Mouse (Mus musculus) lung, postnatal 4 days (tissue): ENCODE data around the gene Cib3.
A peak's percentile ranks its signal among the peaks of the same experiment; 100 is the strongest.

ENCODE experiments used
- DNase-seq, 2 experiments: peaks; one replicate each; pipeline ENCODE4 v3.0.0; 2021

Gene Cib3

GRCm38 (mm10) chr8:72210222-72210621 is 2.4 kb downstream of the Cib3 start:
- no peak for DNase-seq

DNA sequence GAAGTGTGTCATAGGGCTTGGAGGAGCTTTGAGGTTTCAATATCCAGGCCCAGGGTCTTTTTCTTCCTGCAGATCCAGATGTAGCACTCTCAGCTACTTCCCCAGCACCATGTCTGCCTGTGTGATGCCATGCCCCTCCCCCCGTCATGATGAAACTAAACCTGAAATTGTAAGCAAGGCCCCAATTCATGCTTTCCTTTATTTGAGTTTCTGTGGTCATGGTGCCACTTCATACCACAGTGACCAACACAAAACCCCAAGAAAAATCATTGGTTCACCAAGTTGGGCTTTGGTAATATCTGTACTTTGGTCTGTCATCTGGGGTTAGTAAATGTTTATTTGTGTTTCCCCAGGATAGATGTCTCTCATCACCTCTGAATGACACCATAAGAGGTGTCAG is 4.1 kb downstream of the Cib3 start:
- no peak for DNase-seq

GRCm38 (mm10) chr8:72197997-72198396 is 14.6 kb downstream of the Cib3 start:
- DNase-seq, result no peak

GRCm38 (mm10) chr8:72192065-72192464 is 20.6 kb downstream of the Cib3 start:
- no peak for DNase-seq

DNA sequence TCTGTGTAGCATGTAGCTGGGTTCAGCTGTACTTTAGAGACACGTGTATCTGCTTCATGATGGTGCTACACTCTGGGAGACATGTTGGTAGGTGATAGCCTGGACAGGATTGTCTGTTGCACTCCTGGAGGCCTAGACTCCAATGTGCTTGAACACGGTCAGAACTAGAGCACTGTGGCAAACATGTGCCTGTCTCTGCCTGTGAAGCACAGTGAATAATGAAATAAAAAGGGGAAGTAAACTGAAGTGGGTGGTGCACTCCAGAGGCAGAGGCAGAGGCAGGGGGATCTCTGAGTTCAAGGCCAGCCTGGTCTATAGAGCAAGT is 22.5 kb downstream of the Cib3 start:
- no peak for DNase-seq

DNA sequence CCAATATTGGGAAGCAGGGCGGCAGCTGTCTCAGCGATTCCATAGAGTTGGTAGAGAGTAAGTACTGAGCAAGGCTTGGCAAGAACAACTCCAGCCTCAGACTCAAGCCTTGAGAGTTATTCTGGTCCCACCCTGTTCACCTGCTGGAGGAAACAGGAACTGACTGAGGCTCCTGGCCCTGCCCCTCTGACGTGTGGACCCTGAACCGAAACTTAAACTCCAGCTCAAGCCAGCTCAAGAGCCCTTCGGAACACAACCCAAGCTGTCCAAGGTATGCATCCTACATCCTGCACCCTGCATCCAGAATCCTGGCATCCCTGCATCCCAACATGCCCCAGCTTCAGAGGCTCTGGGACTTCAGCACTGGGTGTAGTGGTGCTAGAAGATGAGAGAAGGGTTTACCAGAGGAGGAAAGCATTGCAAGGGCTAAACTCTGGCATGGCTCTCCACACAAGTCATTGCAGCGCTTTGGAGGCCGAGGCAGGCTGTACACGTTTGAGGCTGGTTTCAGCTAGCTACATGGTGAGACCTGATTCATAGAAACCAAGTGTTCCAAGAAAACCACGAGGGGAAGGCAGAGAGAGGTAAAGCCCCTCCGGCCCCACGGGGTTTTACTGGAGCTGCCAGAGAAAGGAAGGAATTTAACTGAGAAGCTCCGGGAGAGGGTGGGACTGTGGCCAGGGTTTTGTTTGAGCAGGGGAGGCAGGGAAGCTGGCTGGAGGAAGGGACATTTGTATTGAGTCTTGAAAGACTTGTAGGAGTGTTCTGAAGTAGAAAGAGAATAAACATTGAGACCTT is 23.0 kb downstream of the Cib3 start, which contains the start of gene Hsh2d:
Gene Hsh2d, plus strand, starts transcription at position 222 of the 798 bp plus-strand sequence.
- DNase-seq, result peak; percentile 68 to 74

GRCm38 (mm10) chr8:72187793-72188331 is 24.8 kb downstream of the Cib3 start:
- DNase-seq, result no peak

DNA sequence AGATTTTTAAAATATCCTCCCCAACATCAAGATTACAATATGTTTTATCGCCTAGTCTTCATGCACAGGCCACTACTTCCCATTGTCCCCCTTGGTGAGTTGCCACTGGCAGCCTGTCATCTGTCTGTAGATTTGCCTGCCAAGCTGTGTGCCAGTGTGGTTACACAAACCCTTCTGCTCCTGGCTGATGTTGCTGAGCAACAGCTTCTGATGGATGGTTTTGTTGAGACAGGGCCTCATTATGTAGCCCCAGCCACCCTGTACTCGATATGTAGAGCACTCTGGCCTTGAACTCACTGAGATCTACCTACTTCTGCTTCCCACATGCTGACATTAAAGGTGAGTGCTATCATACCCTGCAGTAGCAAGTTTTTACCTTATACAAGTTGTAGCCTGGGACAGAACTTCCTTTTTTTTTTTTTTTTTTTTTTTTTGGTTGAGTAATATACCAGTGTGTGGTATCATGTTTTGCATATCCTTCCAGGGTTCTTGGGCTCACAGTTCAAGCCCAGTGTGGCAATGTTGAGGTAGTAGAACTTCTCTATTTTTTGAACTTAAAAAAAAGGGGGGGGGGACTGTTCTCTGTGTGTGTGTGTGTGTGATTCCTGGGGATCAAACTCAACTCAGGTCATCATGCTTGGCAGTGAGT is 29.0 kb downstream of the Cib3 start:
- no peak for DNase-seq

- peak; percentile 54 to 82 for DNase-seq
Measured at GRCm38 (mm10) chr8:72177346-72177925, 35.2 kb downstream of the Cib3 start.

DNA sequence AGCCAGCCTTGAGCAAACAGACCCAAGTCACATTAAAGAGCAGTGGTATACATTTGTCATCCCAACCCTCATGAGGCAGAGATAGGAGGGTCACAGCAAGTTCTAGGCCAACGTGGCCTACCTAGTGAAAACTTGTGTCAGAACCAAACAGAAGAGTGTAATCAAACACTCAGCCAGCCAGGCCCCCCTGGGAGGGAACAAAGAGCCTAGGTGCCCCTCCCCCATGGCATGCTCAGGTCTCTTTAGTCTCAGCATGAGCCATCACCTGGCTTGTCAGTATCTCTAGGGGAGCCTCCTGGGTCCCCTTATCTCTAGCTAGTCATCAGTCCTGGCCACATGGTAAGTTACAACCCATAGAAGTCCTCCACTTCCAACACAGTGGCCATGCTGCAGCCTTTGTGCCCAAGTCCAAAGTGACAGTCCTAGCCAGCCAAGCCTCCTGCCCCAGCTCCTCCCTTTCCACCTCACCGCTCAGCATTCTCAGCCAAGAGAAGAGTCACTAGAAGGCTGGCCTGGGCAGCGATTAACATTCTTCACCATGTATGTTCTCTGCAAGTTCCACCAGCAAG is 42.9 kb downstream of the Cib3 start:
- DNase-seq, result peak in 1 of 2 experiments; percentile 17

- DNase-seq, result peak; percentile 39 to 56
Measured at GRCm38 (mm10) chr8:72169098-72169668, 43.5 kb downstream of the Cib3 start.

GRCm38 (mm10) chr8:72162821-72163220 is 49.8 kb downstream of the Cib3 start:
- DNase-seq, result peak in 1 of 2 experiments; percentile 7

- peak; percentile 99 to 100 for DNase-seq
Measured at GRCm38 (mm10) chr8:72160707-72161697, 51.6 kb downstream of the Cib3 start, which contains the start of gene Rab8a. Gene Rab8a, plus strand, starts transcription at chr8:72161200.

DNA sequence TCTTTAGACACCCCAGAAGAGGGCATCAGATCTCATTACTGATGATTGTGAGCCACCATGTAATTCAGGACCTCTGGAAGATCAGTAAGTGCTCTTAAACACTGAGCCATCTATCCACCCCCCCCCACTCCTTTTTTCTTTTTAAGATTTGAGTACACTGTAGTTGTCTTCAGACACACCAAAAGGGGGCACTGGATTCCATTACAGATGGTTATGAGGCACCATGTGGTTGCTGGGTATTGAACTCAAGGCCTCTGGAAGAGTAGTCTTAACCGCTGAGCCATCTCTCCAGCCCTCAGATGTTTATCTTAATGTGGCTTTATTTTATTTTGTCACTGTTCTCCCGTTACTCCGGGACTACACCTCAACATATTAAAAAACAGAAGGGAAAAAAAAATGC is 52.6 kb downstream of the Cib3 start:
- DNase-seq, result no peak

- DNase-seq, result peak in 1 of 2 experiments; percentile 1
Measured at GRCm38 (mm10) chr8:72158726-72159125, 53.9 kb downstream of the Cib3 start.

DNA sequence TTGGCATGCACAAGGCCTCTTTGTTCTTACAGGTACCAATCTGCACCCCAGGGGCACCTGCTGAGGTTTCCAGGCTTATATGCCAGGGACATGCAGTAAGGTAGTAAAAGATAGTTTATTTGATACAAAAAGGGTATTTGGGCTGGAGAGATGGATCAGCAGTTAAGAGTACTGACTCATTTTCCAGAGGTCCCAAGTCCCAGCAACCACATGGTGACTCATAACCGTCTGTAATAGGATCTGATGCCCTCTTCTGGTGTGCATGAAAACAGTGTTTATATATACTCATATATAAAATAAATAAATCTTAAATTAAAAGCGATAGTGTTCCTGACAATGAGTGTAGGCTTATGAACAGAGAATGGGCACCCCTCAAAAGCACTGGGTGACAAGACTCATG is 54.5 kb downstream of the Cib3 start:
- DNase-seq, result peak in 1 of 2 experiments; percentile 9
